Mouse (Mus musculus): ENCODE measurements around the gene Sox5. TPM values are rescaled to one million over a fixed set of nuclear protein-coding genes. Genes with fewer than 3 reads are reported as not detected.
A peak's percentile ranks its signal among the peaks of the same experiment; 100 is the strongest.

Sox5 gene
- polyA plus RNA-seq, 1 experiment from 2014 or later = 34.3 TPM

GRCm38 (mm10) chr6:144041188-144041587, 740.6 kb downstream of the Sox5 start:
- Histone ChIP-seq H3K9me3 (ENCODE audit: control insufficient read depth, low read length) (no peaks in the 10 kb centered on the region), H3K27me3 (ENCODE audit: control insufficient read depth, insufficient read depth, low read length) (no peaks in the 10 kb centered on the region), H3K4me1 (ENCODE audit: control insufficient read depth, insufficient read depth, low read length) (peaks cover 3% of the 10 kb centered on the region; the same call in 1 of the 2 replicates), H3K36me3 (ENCODE audit: control insufficient read depth, insufficient read depth, low read length) (no peaks in the 10 kb centered on the region), H3K9ac (ENCODE audit: low read length) (no peak overlapping the region), H3K4me2 (ENCODE audit: low read depth) (no peak overlapping the region), H3K27ac (ENCODE audit: low read depth, low read length) (no peak overlapping the region), H3K4me3 (ENCODE audit: low read depth, low read length) (no peak overlapping the region)
- no peak for ATAC-seq (ENCODE audit: insufficient read depth, low FRiP score, low TSS enrichment)
- DNase-seq (ENCODE audit: low spot score) = no peak
- WGBS = 71% methylated on average over 5 of the region's 5 CpGs

GRCm38 (mm10) chr6:144040349-144040748, 741.4 kb downstream of the Sox5 start:
- Histone ChIP-seq H3K27me3 (ENCODE audit: control insufficient read depth, insufficient read depth, low read length) (no peaks in the 10 kb centered on the region), H3K9me3 (ENCODE audit: control insufficient read depth, low read length) (no peaks in the 10 kb centered on the region), H3K4me1 (ENCODE audit: control insufficient read depth, insufficient read depth, low read length) (peaks cover 3% of the 10 kb centered on the region; the same call in 1 of the 2 replicates), H3K9ac (ENCODE audit: low read length) (no peak overlapping the region), H3K4me2 (ENCODE audit: low read depth) (no peak overlapping the region), H3K4me3 (ENCODE audit: low read depth, low read length) (no peak overlapping the region), H3K27ac (ENCODE audit: low read depth, low read length) (no peak overlapping the region), H3K36me3 (ENCODE audit: control insufficient read depth, insufficient read depth, low read length) (no peaks in the 10 kb centered on the region)
- WGBS = 95% methylated on average over 7 of the region's 7 CpGs
- DNase-seq (ENCODE audit: low spot score) (no peak), ATAC-seq (ENCODE audit: insufficient read depth, low FRiP score, low TSS enrichment) (no peak)

DNA sequence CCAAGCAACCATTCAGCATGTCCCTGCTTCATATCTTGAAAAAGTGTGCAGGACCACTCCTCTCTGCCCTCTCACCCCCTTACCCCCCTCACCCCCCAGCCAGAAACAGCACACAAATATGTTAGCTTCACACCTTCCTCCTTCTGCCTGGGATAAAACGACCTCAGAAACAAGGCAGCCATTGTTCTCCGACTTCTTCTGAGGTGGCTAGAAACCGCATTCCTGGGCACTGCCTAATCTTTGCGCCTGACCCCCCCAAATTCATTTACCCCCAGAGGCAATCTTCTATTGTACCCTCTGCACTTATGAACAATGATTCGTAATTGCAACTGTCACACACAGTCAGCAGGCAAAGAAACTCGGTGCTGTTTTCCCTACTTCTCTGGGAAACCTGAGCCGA, 742.6 kb downstream of the Sox5 start:
- ATAC-seq (ENCODE audit: insufficient read depth, low FRiP score, low TSS enrichment) = peak; percentile 55
- Histone ChIP-seq H3K36me3 (ENCODE audit: control insufficient read depth, insufficient read depth, low read length) (no peaks in the 10 kb centered on the region), H3K27me3 (ENCODE audit: control insufficient read depth, insufficient read depth, low read length) (no peaks in the 10 kb centered on the region), H3K9me3 (ENCODE audit: control insufficient read depth, low read length) (no peaks in the 10 kb centered on the region), H3K4me3 (ENCODE audit: low read depth, low read length) (no peak overlapping the region), H3K27ac (ENCODE audit: low read depth, low read length) (no peak overlapping the region), H3K4me2 (ENCODE audit: low read depth) (no peak overlapping the region), H3K4me1 (ENCODE audit: control insufficient read depth, insufficient read depth, low read length) (peaks cover 3% of the 10 kb centered on the region; the same call in 1 of the 2 replicates), H3K9ac (ENCODE audit: low read length) (no peak overlapping the region)
- peak; percentile 23 for DNase-seq (ENCODE audit: low spot score)
- 38% methylated on average over 7 of the region's 7 CpGs for WGBS

DNA sequence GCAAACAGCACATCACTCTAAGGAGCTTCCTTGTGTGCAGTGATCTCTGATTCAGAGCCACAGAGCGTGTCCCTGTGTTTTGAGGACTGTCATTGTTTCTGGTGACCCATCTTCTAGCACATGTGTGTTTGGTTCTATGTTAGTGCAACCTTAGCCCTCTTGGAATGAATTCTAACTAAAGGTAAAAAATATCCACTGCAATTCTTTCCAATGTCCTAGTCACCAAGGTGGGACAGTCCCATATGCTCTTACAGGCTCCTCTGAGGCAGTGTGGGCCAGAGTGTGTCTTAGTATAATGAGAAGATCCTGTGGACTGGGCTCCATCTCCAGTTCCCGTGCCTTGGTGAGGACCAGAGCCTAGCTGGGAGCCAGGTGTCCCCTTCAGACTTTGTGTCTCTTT, 748.6 kb downstream of the Sox5 start:
- no peak for ATAC-seq (ENCODE audit: insufficient read depth, low FRiP score, low TSS enrichment)
- no peaks in the 10 kb centered on the region for H3K4me1 ChIP-seq (ENCODE audit: control insufficient read depth, insufficient read depth, low read length)
- no peaks in the 10 kb centered on the region for H3K36me3 ChIP-seq (ENCODE audit: control insufficient read depth, insufficient read depth, low read length)
- no peak overlapping the region for H3K27ac ChIP-seq (ENCODE audit: low read depth, low read length)
- H3K4me3 ChIP-seq (ENCODE audit: low read depth, low read length) = no peak overlapping the region
- no peak for DNase-seq (ENCODE audit: low spot score)
- no peak overlapping the region for H3K4me2 ChIP-seq (ENCODE audit: low read depth)
- H3K9ac ChIP-seq (ENCODE audit: low read length) = no peak overlapping the region
- H3K27me3 ChIP-seq (ENCODE audit: control insufficient read depth, insufficient read depth, low read length) = no peaks in the 10 kb centered on the region
- no peaks in the 10 kb centered on the region for H3K9me3 ChIP-seq (ENCODE audit: control insufficient read depth, low read length)
- 88% methylated on average over 2 of the region's 2 CpGs for WGBS

GRCm38 (mm10) chr6:144016929-144017328, 764.8 kb downstream of the Sox5 start:
- H3K4me1 ChIP-seq (ENCODE audit: control insufficient read depth, insufficient read depth, low read length) = no peaks in the 10 kb centered on the region
- no peak overlapping the region for H3K4me2 ChIP-seq (ENCODE audit: low read depth)
- ATAC-seq (ENCODE audit: insufficient read depth, low FRiP score, low TSS enrichment) (no peak), DNase-seq (ENCODE audit: low spot score) (no peak)
- no peaks in the 10 kb centered on the region for H3K9me3 ChIP-seq (ENCODE audit: control insufficient read depth, low read length)
- no peak overlapping the region for H3K27ac ChIP-seq (ENCODE audit: low read depth, low read length)
- no peaks in the 10 kb centered on the region for H3K36me3 ChIP-seq (ENCODE audit: control insufficient read depth, insufficient read depth, low read length)
- no peak overlapping the region for H3K9ac ChIP-seq (ENCODE audit: low read length)
- no peaks in the 10 kb centered on the region for H3K27me3 ChIP-seq (ENCODE audit: control insufficient read depth, insufficient read depth, low read length)
- H3K4me3 ChIP-seq (ENCODE audit: low read depth, low read length) = no peak overlapping the region

DNA sequence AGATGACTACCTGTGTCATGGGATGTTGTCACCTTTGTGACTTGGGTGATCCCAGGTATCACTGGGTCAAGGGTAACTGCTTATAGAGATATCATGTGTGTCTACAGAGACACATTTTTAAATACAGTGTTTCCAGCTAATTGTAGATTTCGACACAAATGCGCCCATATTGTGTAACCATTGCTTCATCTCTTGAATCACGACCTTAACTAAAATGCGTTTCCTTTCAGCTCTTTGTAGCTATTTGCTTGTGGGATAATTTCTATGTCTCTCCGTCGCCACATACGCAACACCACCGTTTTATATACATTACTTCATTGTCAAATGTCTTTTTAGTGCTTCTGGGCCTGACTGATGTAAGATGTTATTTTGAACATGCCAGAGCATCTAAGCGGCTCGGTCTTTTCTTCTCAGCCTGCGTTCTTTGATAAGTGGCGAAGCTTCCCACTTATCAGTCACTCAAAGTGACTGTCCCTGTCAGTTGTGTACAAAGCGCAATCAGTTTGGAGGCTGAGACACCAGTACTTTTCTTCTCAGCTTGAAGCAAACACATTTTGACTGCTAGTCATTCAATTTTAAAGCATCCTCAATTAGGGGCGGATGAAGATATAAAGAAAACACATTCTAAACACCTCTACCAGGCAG, 769.8 kb downstream of the Sox5 start:
- DNase-seq (ENCODE audit: low spot score) (no peak), ATAC-seq (ENCODE audit: insufficient read depth, low FRiP score, low TSS enrichment) (no peak)

DNA sequence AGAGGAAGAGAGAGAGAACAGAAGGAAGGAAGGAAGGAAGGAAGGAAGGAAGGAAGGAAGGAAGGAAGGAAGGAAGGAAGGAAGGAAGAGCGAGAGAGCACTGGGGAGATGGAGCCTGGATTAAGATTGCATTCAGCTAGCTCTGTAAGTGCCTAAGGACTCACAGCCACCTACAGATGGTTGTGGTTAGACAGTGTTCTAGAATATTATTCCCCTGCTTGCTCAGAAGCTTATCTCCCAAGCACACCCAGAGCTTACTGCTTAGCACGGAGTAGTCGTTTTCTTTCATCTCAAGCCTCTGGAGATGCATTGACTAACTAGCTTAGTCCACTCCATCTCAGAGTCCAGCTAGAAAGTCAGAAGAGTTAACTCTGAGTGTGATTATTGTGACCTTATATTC, 770.8 kb downstream of the Sox5 start:
- ATAC-seq (ENCODE audit: insufficient read depth, low FRiP score, low TSS enrichment) (no peak), DNase-seq (ENCODE audit: low spot score) (no peak)
- H3K9me3 ChIP-seq (ENCODE audit: control insufficient read depth, low read length) = no peaks in the 10 kb centered on the region

More for the DNA sequence above, 769.8 kb downstream of the Sox5 start:
- Histone ChIP-seq H3K4me1 (ENCODE audit: control insufficient read depth, insufficient read depth, low read length) (no peaks in the 10 kb centered on the region), H3K9ac (ENCODE audit: low read length) (no peak overlapping the region), H3K36me3 (ENCODE audit: control insufficient read depth, insufficient read depth, low read length) (no peaks in the 10 kb centered on the region), H3K27me3 (ENCODE audit: control insufficient read depth, insufficient read depth, low read length) (no peaks in the 10 kb centered on the region), H3K27ac (ENCODE audit: low read depth, low read length) (no peak overlapping the region), H3K9me3 (ENCODE audit: control insufficient read depth, low read length) (no peaks in the 10 kb centered on the region), H3K4me3 (ENCODE audit: low read depth, low read length) (no peak overlapping the region), H3K4me2 (ENCODE audit: low read depth) (no peak overlapping the region)
- WGBS = 93% methylated on average over 14 of the region's 14 CpGs

GRCm38 (mm10) chr6:144010285-144010684, 771.5 kb downstream of the Sox5 start:
- ATAC-seq (ENCODE audit: insufficient read depth, low FRiP score, low TSS enrichment) (no peak), DNase-seq (ENCODE audit: low spot score) (no peak)
- Histone ChIP-seq H3K9ac (ENCODE audit: low read length) (no peak overlapping the region), H3K4me3 (ENCODE audit: low read depth, low read length) (no peak overlapping the region), H3K9me3 (ENCODE audit: control insufficient read depth, low read length) (no peaks in the 10 kb centered on the region), H3K27ac (ENCODE audit: low read depth, low read length) (no peak overlapping the region), H3K4me2 (ENCODE audit: low read depth) (no peak overlapping the region), H3K4me1 (ENCODE audit: control insufficient read depth, insufficient read depth, low read length) (no peaks in the 10 kb centered on the region), H3K27me3 (ENCODE audit: control insufficient read depth, insufficient read depth, low read length) (no peaks in the 10 kb centered on the region), H3K36me3 (ENCODE audit: control insufficient read depth, insufficient read depth, low read length) (no peaks in the 10 kb centered on the region)

More for the DNA sequence above, 770.8 kb downstream of the Sox5 start:
- WGBS = 85% methylated on average over 3 of the region's 3 CpGs
- Histone ChIP-seq H3K9ac (ENCODE audit: low read length) (no peak overlapping the region), H3K27ac (ENCODE audit: low read depth, low read length) (no peak overlapping the region), H3K4me3 (ENCODE audit: low read depth, low read length) (no peak overlapping the region), H3K27me3 (ENCODE audit: control insufficient read depth, insufficient read depth, low read length) (no peaks in the 10 kb centered on the region), H3K4me1 (ENCODE audit: control insufficient read depth, insufficient read depth, low read length) (no peaks in the 10 kb centered on the region), H3K4me2 (ENCODE audit: low read depth) (no peak overlapping the region), H3K36me3 (ENCODE audit: control insufficient read depth, insufficient read depth, low read length) (no peaks in the 10 kb centered on the region)

- no peaks in the 10 kb centered on the region for H3K9me3 ChIP-seq (ENCODE audit: control insufficient read depth, low read length)
- 86% methylated on average over 6 of the region's 6 CpGs for WGBS
- ATAC-seq (ENCODE audit: insufficient read depth, low FRiP score, low TSS enrichment) = no peak
- H3K27ac ChIP-seq (ENCODE audit: low read depth, low read length) = no peak overlapping the region
- H3K27me3 ChIP-seq (ENCODE audit: control insufficient read depth, insufficient read depth, low read length) = no peaks in the 10 kb centered on the region
- no peak overlapping the region for H3K4me2 ChIP-seq (ENCODE audit: low read depth)
- no peak for DNase-seq (ENCODE audit: low spot score)
- H3K9ac ChIP-seq (ENCODE audit: low read length) = no peak overlapping the region
- H3K4me3 ChIP-seq (ENCODE audit: low read depth, low read length) = no peak overlapping the region
- H3K4me1 ChIP-seq (ENCODE audit: control insufficient read depth, insufficient read depth, low read length) = no peaks in the 10 kb centered on the region
- H3K36me3 ChIP-seq (ENCODE audit: control insufficient read depth, insufficient read depth, low read length) = no peaks in the 10 kb centered on the region
Measured at GRCm38 (mm10) chr6:144005132-144005531, 776.6 kb downstream of the Sox5 start.
